Mouse (Mus musculus): ENCODE data around the gene Gpatch3.

DNA sequence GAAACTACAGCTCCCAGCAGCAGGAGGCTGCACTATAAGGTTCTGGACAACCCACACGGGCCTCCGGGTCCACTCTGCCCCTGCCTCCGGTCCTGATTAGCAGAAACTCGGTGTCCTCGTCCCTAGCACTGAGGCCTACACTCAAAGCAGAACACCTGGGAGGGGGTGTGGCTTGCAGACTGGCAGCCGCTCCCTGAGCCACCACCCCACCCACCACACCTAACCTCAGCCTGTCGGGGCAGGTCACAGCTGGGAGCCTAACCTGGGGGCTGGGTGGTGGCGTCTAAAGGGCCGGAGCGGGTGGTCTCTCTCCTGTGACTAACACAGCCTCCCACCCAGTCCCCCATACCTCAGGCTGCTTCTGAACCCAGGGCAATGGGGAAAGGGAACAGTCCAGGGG, 32.7 kb downstream of the Gpatch3 start:
- TF ChIP-seq EP300 (IDR thresholded peaks at IDR 0.05; ENCODE audit: low read depth) (no peak), CTCF (IDR thresholded peaks at IDR 0.05; ENCODE audit: low read depth) (no peak)
